Comparison of ENCODE assay signal across 22 mouse cellular contexts in the genomic region with DNA sequence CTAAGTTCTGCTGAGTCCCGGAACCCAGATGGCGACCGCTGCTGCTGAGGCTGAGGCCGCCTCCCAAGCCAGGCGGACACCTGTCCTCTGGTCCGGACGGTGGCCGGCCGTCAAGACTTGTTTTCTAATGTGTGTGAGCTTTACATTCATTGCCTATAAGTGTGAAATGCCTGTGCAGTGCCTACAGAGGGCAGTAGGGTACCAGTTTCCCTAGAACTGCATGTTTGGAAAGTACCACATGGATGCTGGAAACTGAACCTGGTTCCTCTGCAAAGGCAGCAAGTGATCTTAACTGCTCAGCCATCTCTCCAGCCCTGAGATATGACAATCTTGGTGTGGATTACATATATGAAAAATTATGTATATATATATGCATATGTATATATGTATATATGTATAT.
DNase-seq lines count a peak whose midpoint lies in the region; ATAC-seq and TF ChIP-seq lines count a peak whose summit lies in the region.
"Had no signal": no experiment of that assay in that cellular context is flagged by ENCODE, and none has a peak within 500 bp of the region (broad histone marks: within the 10 kb centered on the region; RNA-seq: fewer than 3 reads in every experiment).

No protein-coding gene starts in this region.

- H3K4me1 ChIP-seq in heart, postnatal 0 days (ENCODE audit: control insufficient read depth, insufficient read depth), result no peaks in the 10 kb centered on the region
- no peaks in the 10 kb centered on the region for H3K4me1 ChIP-seq in MEL (ENCODE audit: control insufficient read depth in 1 of 2, insufficient read depth in 2 of 2, low read length in 2 of 2)
- no peaks in the 10 kb centered on the region for H3K4me1 ChIP-seq in stomach, postnatal 0 days (replicated peaks; ENCODE audit: control insufficient read depth, insufficient read depth)
- H3K4me1 ChIP-seq in limb, embryonic 10.5 days, result no peaks in the 10 kb centered on the region
- no peaks in the 10 kb centered on the region for H3K4me1 ChIP-seq in lung, postnatal 0 days (ENCODE audit: insufficient read depth, low read depth, low read length)
- H3K4me1 ChIP-seq: embryonic facial prominence, embryonic 12.5 days; heart, embryonic 13.5 days had no signal

- no peak for TF ChIP-seq POLR2A in MEL (IDR thresholded peaks at IDR 0.05; ENCODE audit: control insufficient read depth in 1 of 2, insufficient read depth in 1 of 2, low read depth in 1 of 2, low read length in 2 of 2, poor library complexity in 1 of 2)

- TF ChIP-seq RAD21 in MEL (IDR thresholded peaks at IDR 0.05; ENCODE audit: low read depth, low read length), result peak; percentile 3

- H3K9me3 ChIP-seq in heart, postnatal 0 days (replicated peaks; ENCODE audit: control insufficient read depth, low read length), result no peaks in the 10 kb centered on the region
- H3K9me3 ChIP-seq in MEL (replicated peaks; ENCODE audit: insufficient read depth, low read length), result no peaks in the 10 kb centered on the region
- no peaks in the 10 kb centered on the region for H3K9me3 ChIP-seq in stomach, postnatal 0 days (ENCODE audit: control insufficient read depth, low read length)
- no peaks in the 10 kb centered on the region for H3K9me3 ChIP-seq in limb, embryonic 10.5 days (replicated peaks)
- H3K9me3 ChIP-seq in lung, postnatal 0 days (ENCODE audit: low read length), result no peaks in the 10 kb centered on the region
- H3K9me3 ChIP-seq: embryonic facial prominence, embryonic 12.5 days; heart, embryonic 13.5 days had no signal

- WGBS in heart, postnatal 0 days, result 95% methylated on average over 6 of the region's 9 CpGs
- WGBS in stomach, postnatal 0 days, result 90% methylated on average over 6 of the region's 9 CpGs
- WGBS in limb, embryonic 10.5 days, result 95% methylated on average over 9 of the region's 9 CpGs
- WGBS in lung, postnatal 0 days, result 93% methylated on average over 6 of the region's 9 CpGs

- ATAC-seq in heart, postnatal 0 days (ENCODE audit: insufficient read depth, low read depth), result no peak
- no peak for ATAC-seq in stomach, postnatal 0 days (ENCODE audit: low FRiP score, low TSS enrichment)
- no peak for ATAC-seq in lung, postnatal 0 days
- ATAC-seq: hindbrain, embryonic 16.5 days had no signal

- H3K27me3 ChIP-seq in heart, postnatal 0 days (ENCODE audit: control insufficient read depth, insufficient read depth, low read length), result no peaks in the 10 kb centered on the region
- H3K27me3 ChIP-seq in MEL (ENCODE audit: control insufficient read depth in 1 of 2, insufficient read depth in 2 of 2, low read length in 2 of 2), result no peaks in the 10 kb centered on the region
- no peaks in the 10 kb centered on the region for H3K27me3 ChIP-seq in stomach, postnatal 0 days (ENCODE audit: control insufficient read depth, insufficient read depth, low read length)
- no peaks in the 10 kb centered on the region for H3K27me3 ChIP-seq in limb, embryonic 10.5 days (ENCODE audit: low read depth, poor library complexity, severe bottlenecking)
- no peaks in the 10 kb centered on the region for H3K27me3 ChIP-seq in lung, postnatal 0 days (replicated peaks; ENCODE audit: insufficient read depth, low read length)
- H3K27me3 ChIP-seq: embryonic facial prominence, embryonic 12.5 days; heart, embryonic 13.5 days had no signal

- no peak overlapping the region for H3K4me3 ChIP-seq in heart, postnatal 0 days (ENCODE audit: low read depth, low read length)
- no peak overlapping the region for H3K4me3 ChIP-seq in MEL (ENCODE audit: control insufficient read depth in 1 of 2, insufficient read depth in 1 of 2, low read depth in 2 of 2, low read length in 2 of 2)
- H3K4me3 ChIP-seq in stomach, postnatal 0 days (ENCODE audit: low read depth, low read length), result no peak overlapping the region
- H3K4me3 ChIP-seq in limb, embryonic 10.5 days, result no peak overlapping the region
- no peak overlapping the region for H3K4me3 ChIP-seq in lung, postnatal 0 days (ENCODE audit: low read depth, low read length)
- H3K4me3 ChIP-seq: embryonic facial prominence, embryonic 12.5 days; erythroblast, embryonic 14.5 days; heart, embryonic 13.5 days; left cerebral cortex, adult 2 months had no signal

- TF ChIP-seq CTCF in heart, postnatal 0 days (IDR thresholded peaks at IDR 0.05; ENCODE audit: low read depth), result peak; percentile 18; the same call in 1 of the 2 replicates
- TF ChIP-seq CTCF in MEL (IDR thresholded peaks at IDR 0.05 in 2 of 3, conservative IDR thresholded peaks at IDR 0.05 in 1 of 3; ENCODE audit: control insufficient read depth in 1 of 3, insufficient read depth in 1 of 3, low read depth in 2 of 3, low read length in 3 of 3, poor library complexity in 1 of 3, severe bottlenecking in 1 of 3), result no peak
- peak; percentile 45; the same call in 1 of the 2 replicates for TF ChIP-seq CTCF in stomach, postnatal 0 days (IDR thresholded peaks at IDR 0.05; ENCODE audit: low read depth)
- TF ChIP-seq CTCF in lung, postnatal 0 days (IDR thresholded peaks at IDR 0.05), result no peak

- H3K9ac ChIP-seq in heart, postnatal 0 days (replicated peaks; ENCODE audit: low read depth, low read length), result no peak overlapping the region
- H3K9ac ChIP-seq in MEL (ENCODE audit: control insufficient read depth, low read depth, low read length, poor library complexity, severe bottlenecking), result no peak overlapping the region
- H3K9ac ChIP-seq in stomach, postnatal 0 days (ENCODE audit: low read length), result no peak overlapping the region
- no peak overlapping the region for H3K9ac ChIP-seq in lung, postnatal 0 days (replicated peaks; ENCODE audit: low read depth)
- H3K9ac ChIP-seq: embryonic facial prominence, embryonic 12.5 days; heart, embryonic 13.5 days had no signal

- no peak for TF ChIP-seq EP300 in heart, postnatal 0 days (IDR thresholded peaks at IDR 0.05; ENCODE audit: low read depth)
- TF ChIP-seq EP300 in MEL (IDR thresholded peaks at IDR 0.05; ENCODE audit: low read depth in 1 of 2, low read length in 2 of 2), result no peak
- TF ChIP-seq EP300 in stomach, postnatal 0 days (optimal IDR thresholded peaks at IDR 0.05), result no peak
- no peak for TF ChIP-seq EP300 in lung, postnatal 0 days (IDR thresholded peaks at IDR 0.05)

- no peak overlapping the region for H3K4me2 ChIP-seq in heart, postnatal 0 days (ENCODE audit: low read depth, low read length)
- H3K4me2 ChIP-seq in stomach, postnatal 0 days (replicated peaks; ENCODE audit: low read depth), result no peak overlapping the region
- no peak overlapping the region for H3K4me2 ChIP-seq in lung, postnatal 0 days (replicated peaks; ENCODE audit: low read depth, low read length)
- H3K4me2 ChIP-seq: embryonic facial prominence, embryonic 12.5 days; heart, embryonic 13.5 days; liver, embryonic 11.5 days had no signal

- H3K79me2 ChIP-seq in MEL (ENCODE audit: control insufficient read depth, insufficient read depth, low read length, poor library complexity), result no peaks in the 10 kb centered on the region

- no peak overlapping the region for H3K27ac ChIP-seq in heart, postnatal 0 days (ENCODE audit: low read depth)
- H3K27ac ChIP-seq in MEL (ENCODE audit: control insufficient read depth, low read depth, low read length), result no peak overlapping the region
- H3K27ac ChIP-seq in stomach, postnatal 0 days (replicated peaks), result no peak overlapping the region
- H3K27ac ChIP-seq in limb, embryonic 10.5 days, result no peak overlapping the region
- no peak overlapping the region for H3K27ac ChIP-seq in lung, postnatal 0 days (ENCODE audit: low read length)
- H3K27ac ChIP-seq: embryonic facial prominence, embryonic 12.5 days; heart, embryonic 13.5 days; left cerebral cortex, adult 2 months had no signal

- intact Hi-C loops in heart, postnatal 25 days (cut with DNase I), result no loop called here

- H3K36me3 ChIP-seq in heart, postnatal 0 days (replicated peaks; ENCODE audit: control insufficient read depth, insufficient read depth, low read length), result no peaks in the 10 kb centered on the region
- H3K36me3 ChIP-seq in MEL (ENCODE audit: control insufficient read depth in 1 of 2, insufficient read depth in 2 of 2, low read length in 2 of 2), result no peaks in the 10 kb centered on the region
- H3K36me3 ChIP-seq in stomach, postnatal 0 days (ENCODE audit: control insufficient read depth, insufficient read depth, low read length), result no peaks in the 10 kb centered on the region
- H3K36me3 ChIP-seq in limb, embryonic 10.5 days, result no peaks in the 10 kb centered on the region
- H3K36me3 ChIP-seq in lung, postnatal 0 days (ENCODE audit: insufficient read depth, low read length), result no peaks in the 10 kb centered on the region
- H3K36me3 ChIP-seq: embryonic facial prominence, embryonic 12.5 days; heart, embryonic 13.5 days had no signal

- no peak for DNase-seq in heart, postnatal 0 days (ENCODE audit: low spot score)
- no peak for DNase-seq in heart, postnatal 25 days (ENCODE audit: low spot score)
- peak; percentile 11 for DNase-seq in retina, postnatal 1 day
- DNase-seq in retina, embryonic 14.5 days (ENCODE audit: low spot score), result no peak
- DNase-seq in MEL (ENCODE audit: low read depth, low spot score), result no peak
- no peak for DNase-seq in stomach, postnatal 0 days (ENCODE audit: low spot score)
- DNase-seq in limb, embryonic 10.5 days (ENCODE audit: low spot score), result no peak
- no peak for DNase-seq in lung, postnatal 0 days (ENCODE audit: low spot score)
- DNase-seq: cerebellum, adult 9-10 months; heart, postnatal 4 days; kidney, adult 8-10 months; kidney, postnatal 25 days; lung, adult 18-20 months; lung, postnatal 4 days; spleen, adult 18-20 months; thymus, adult 18-20 months had no signal

TF ChIP-seq in MEL, 35 proteins besides CTCF, POLR2A, EP300 and RAD21:
- TF ChIP-seq ZKSCAN1 (IDR thresholded peaks at IDR 0.05; ENCODE audit: low read depth, low read length) (no peak), TBP (IDR thresholded peaks at IDR 0.05; ENCODE audit: low read depth, low read length) (no peak), HCFC1 (IDR thresholded peaks at IDR 0.05; ENCODE audit: low read depth, low read length) (no peak), MYB (IDR thresholded peaks at IDR 0.05; ENCODE audit: low read depth, low read length) (no peak), ZMIZ1 (IDR thresholded peaks at IDR 0.05; ENCODE audit: low read depth, low read length) (no peak)

Comparison
In these comparisons a context has a peak if more than half of its experiments do, and no peak if none do; other contexts are left out.
1. CTCF ChIP-seq: peak in heart, postnatal 0 days (single experiment) and stomach, postnatal 0 days (single experiment); none in MEL (0 of 3) and lung, postnatal 0 days (single experiment).